Mouse (Mus musculus) ES-E14 (cell line): Measurements from ENCODE around the gene Zpbp.

Source experiments
- HCFC1 ChIP-seq: IDR thresholded peaks from 2 replicates; pipeline ENCODE4 v1.6.1; 2012; ENCODE audit warnings: low read length, inconsistent platforms, borderline replicate concordance; ENCODE audit not compliant: insufficient read depth
- ZC3H11A ChIP-seq: IDR thresholded peaks from 2 replicates; pipeline ENCODE4 v1.6.1; 2012; ENCODE audit warnings: low read depth, mild to moderate bottlenecking, inconsistent platforms, low read length, borderline replicate concordance

DNA sequence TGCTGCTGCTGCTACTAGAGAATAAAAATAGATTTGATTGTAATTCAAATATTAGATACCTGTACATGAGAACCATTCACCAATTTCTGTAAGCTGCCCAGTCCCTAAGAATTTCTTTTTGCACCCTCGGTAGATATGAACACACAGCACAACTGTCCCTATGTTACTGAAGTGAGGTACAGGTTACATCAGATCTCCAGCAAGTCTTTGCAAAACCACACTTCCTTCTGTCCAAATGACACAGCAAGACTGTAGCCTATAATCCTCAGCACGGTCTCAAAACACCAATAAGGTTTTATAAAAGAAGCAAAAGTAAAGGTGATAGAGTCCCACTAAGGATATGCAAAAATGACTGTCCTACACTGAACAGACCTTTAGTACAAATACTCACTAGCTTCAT is 44.9 kb downstream of the Zpbp start:
- TF ChIP-seq ZC3H11A (no peak), HCFC1 (no peak)
